Mouse (Mus musculus) MEL (cell line): ENCODE results near the gene Slc44a4.

Source experiments
- CHD2 ChIP-seq: IDR thresholded peaks from 2 replicates; pipeline ENCODE4 v1.6.1; 2011; ENCODE audit warnings: low read length, improper control_type of control experiment
- CTCF ChIP-seq, 3 experiments: IDR thresholded peaks in 2 of 3; conservative IDR thresholded peaks in 1 of 3; 2 replicates each; pipeline ENCODE4 v1.5.1; 2011 to 2012; ENCODE audit warnings: low read length in 3 of 3, low read depth in 2 of 3, mild to moderate bottlenecking in 2 of 3, improper control_type of control experiment in 1 of 3, inconsistent platforms in 1 of 3, mixed read lengths in 1 of 3, moderate library complexity in 1 of 3; ENCODE audit not compliant: control insufficient read depth in 1 of 3, insufficient read depth in 1 of 3, poor library complexity in 1 of 3, severe bottlenecking in 1 of 3
- E2F4 ChIP-seq: IDR thresholded peaks from 2 replicates; pipeline ENCODE4 v1.6.1; 2011; ENCODE audit warnings: low read depth, low read length, improper control_type of control experiment, borderline replicate concordance
- GATA1 ChIP-seq: IDR thresholded peaks from 2 replicates; pipeline ENCODE4 v1.6.1; 2011; ENCODE audit warnings: low read depth, low read length, improper control_type of control experiment
- JUND ChIP-seq: IDR thresholded peaks from 2 replicates; pipeline ENCODE4 v1.6.1; 2011; ENCODE audit warnings: low read depth, mild to moderate bottlenecking, improper control_type of control experiment, low read length
- MAX ChIP-seq: IDR thresholded peaks from 2 replicates; pipeline ENCODE4 v1.6.1; 2011; ENCODE audit warnings: low read length, improper control_type of control experiment
- MYB ChIP-seq: IDR thresholded peaks from 2 replicates; pipeline ENCODE4 v1.6.1; 2011; ENCODE audit warnings: mild to moderate bottlenecking, low read depth, low read length, improper control_type of control experiment
- POLR2A ChIP-seq, 2 experiments: IDR thresholded peaks; 2 replicates each; pipeline ENCODE4 v1.6.1; 2011 to 2012; ENCODE audit warnings: low read length in 2 of 2, mild to moderate bottlenecking in 2 of 2, control low read depth in 1 of 2, improper control_type of control experiment in 1 of 2, low read depth in 1 of 2, moderate library complexity in 1 of 2; ENCODE audit not compliant: control insufficient read depth in 1 of 2, insufficient read depth in 1 of 2, poor library complexity in 1 of 2
- POLR2AphosphoS2 ChIP-seq: IDR thresholded peaks from 2 replicates; pipeline ENCODE4 v1.6.1; 2011; ENCODE audit warnings: low read length, improper control_type of control experiment
- UBTF ChIP-seq: IDR thresholded peaks from 2 replicates; pipeline ENCODE4 v1.6.1; 2012; ENCODE audit warnings: low read depth, mild to moderate bottlenecking, inconsistent platforms, low read length, improper control_type of control experiment, moderate library complexity, borderline replicate concordance; ENCODE audit not compliant: insufficient read depth
- USF2 ChIP-seq, 2 experiments: IDR thresholded peaks; 2 replicates each; pipeline ENCODE4 v1.6.1; 2011 to 2012; ENCODE audit warnings: improper control_type of control experiment in 2 of 2, low read length in 2 of 2, borderline replicate concordance in 1 of 2, inconsistent platforms in 1 of 2, low read depth in 1 of 2, mild to moderate bottlenecking in 1 of 2; ENCODE audit not compliant: insufficient read depth in 1 of 2

DNA sequence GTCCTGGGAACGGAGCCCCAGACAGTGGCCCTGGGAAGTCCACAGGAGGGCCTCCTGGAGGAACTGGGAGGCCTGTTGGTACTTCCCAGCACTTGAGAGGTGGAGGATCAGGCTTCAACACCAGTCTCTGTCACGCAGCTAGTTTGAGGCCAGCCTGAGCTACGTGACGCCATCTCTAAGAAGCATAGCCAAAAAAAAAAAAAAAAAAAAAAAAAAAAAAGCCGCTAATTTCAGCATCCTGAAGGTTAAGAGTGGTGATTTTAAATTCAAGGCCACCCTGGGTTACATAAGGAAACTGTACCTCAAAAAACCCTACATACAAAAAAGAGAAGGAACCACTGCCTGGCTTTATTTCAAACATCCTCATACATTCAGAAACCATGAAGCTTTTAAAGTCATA is 10.0 kb downstream of the Slc44a4 start:
- TF ChIP-seq CTCF (IDR thresholded peaks at IDR 0.05 in 2 of 3, conservative IDR thresholded peaks at IDR 0.05 in 1 of 3; ENCODE audit: control insufficient read depth in 1 of 3, insufficient read depth in 1 of 3, low read depth in 2 of 3, low read length in 3 of 3, poor library complexity in 1 of 3, severe bottlenecking in 1 of 3) (no peak), POLR2A (IDR thresholded peaks at IDR 0.05; ENCODE audit: control insufficient read depth in 1 of 2, insufficient read depth in 1 of 2, low read depth in 1 of 2, low read length in 2 of 2, poor library complexity in 1 of 2) (no peak), GATA1 (no peak), MYB (no peak), CHD2 (no peak), POLR2AphosphoS2 (no peak), E2F4 (no peak), USF2 (IDR thresholded peaks at IDR 0.05; ENCODE audit: borderline replicate concordance in 1 of 2, insufficient read depth in 1 of 2, low read depth in 1 of 2, low read length in 2 of 2) (no peak), MAX (no peak), UBTF (no peak), JUND (no peak)
